Mouse (Mus musculus): ENCODE data around the gene Mrps2. TPM values are rescaled to one million over a fixed set of nuclear protein-coding genes. Genes with fewer than 3 reads are reported as not detected.

The Mrps2 gene
- 47.0 and 51.2 TPM in 2 replicates for polyA plus RNA-seq (2014; fragmentation: Nextera tagmentation; extraction: Ambion mirVana)

- H3K9me3 ChIP-seq (ENCODE audit: control insufficient read depth, low read length) = no peaks in the 10 kb centered on the region
- peak; percentile 89 for ATAC-seq (ENCODE audit: low FRiP score, low TSS enrichment)
- peaks cover 37% of the 10 kb centered on the region for H3K36me3 ChIP-seq (ENCODE audit: control insufficient read depth, insufficient read depth, low read length)
- under 1% methylated on average over 52 of the region's 52 CpGs for WGBS
- peaks cover 17% of the 10 kb centered on the region for H3K4me1 ChIP-seq (ENCODE audit: control insufficient read depth, insufficient read depth, low read length)
- H3K4me3 ChIP-seq (replicated peaks; ENCODE audit: low read depth, low read length) = peak within 1 kb of the TSS; percentile 97
- peak within 1 kb of the TSS; percentile 72 for H3K4me2 ChIP-seq (ENCODE audit: low read length)
- H3K27ac ChIP-seq (replicated peaks; ENCODE audit: low read depth, low read length) = 0 out of 2 replicates have a peak within 1 kb of the TSS, but pooled peaks have one; percentile 8
- peak; percentile 94 for DNase-seq
- no peaks in the 10 kb centered on the region for H3K27me3 ChIP-seq (ENCODE audit: control insufficient read depth, insufficient read depth, low read length)
- peak within 1 kb of the TSS; percentile 87 for H3K9ac ChIP-seq (replicated peaks; ENCODE audit: low read length)
These were observed at the start of gene Mrps2 for GRCm38 (mm10) chr2:28467860-28468485. Gene Mrps2 (plus strand): TSS chr2:28468066.

GRCm38 (mm10) chr2:28419898-28420297 lies 48.0 kb upstream of the Mrps2 start:
- no peaks in the 10 kb centered on the region for H3K9me3 ChIP-seq (ENCODE audit: control insufficient read depth, low read length)
- no peak overlapping the region for H3K4me2 ChIP-seq (ENCODE audit: low read length)
- WGBS = 9% methylated on average over 4 of the region's 4 CpGs
- no peaks in the 10 kb centered on the region for H3K36me3 ChIP-seq (ENCODE audit: control insufficient read depth, insufficient read depth, low read length)
- DNase-seq = peak; percentile 96
- no peak overlapping the region for H3K27ac ChIP-seq (replicated peaks; ENCODE audit: low read depth, low read length)
- ATAC-seq (ENCODE audit: low FRiP score, low TSS enrichment) = no peak
- H3K27me3 ChIP-seq (ENCODE audit: control insufficient read depth, insufficient read depth, low read length) = no peaks in the 10 kb centered on the region
- H3K4me3 ChIP-seq (replicated peaks; ENCODE audit: low read depth, low read length) = no peak overlapping the region
- H3K4me1 ChIP-seq (ENCODE audit: control insufficient read depth, insufficient read depth, low read length) = peaks cover 8% of the 10 kb centered on the region; the same call in 1 of the 2 replicates
- H3K9ac ChIP-seq (replicated peaks; ENCODE audit: low read length) = no peak overlapping the region

GRCm38 (mm10) chr2:28423167-28423566 lies 44.7 kb upstream of the Mrps2 start:
- Histone ChIP-seq H3K27ac (replicated peaks; ENCODE audit: low read depth, low read length) (no peak overlapping the region), H3K4me3 (replicated peaks; ENCODE audit: low read depth, low read length) (no peak overlapping the region), H3K27me3 (ENCODE audit: control insufficient read depth, insufficient read depth, low read length) (no peaks in the 10 kb centered on the region), H3K9ac (replicated peaks; ENCODE audit: low read length) (no peak overlapping the region), H3K4me1 (ENCODE audit: control insufficient read depth, insufficient read depth, low read length) (no peaks in the 10 kb centered on the region), H3K9me3 (ENCODE audit: control insufficient read depth, low read length) (no peaks in the 10 kb centered on the region), H3K4me2 (ENCODE audit: low read length) (no peak overlapping the region), H3K36me3 (ENCODE audit: control insufficient read depth, insufficient read depth, low read length) (no peaks in the 10 kb centered on the region)
- DNase-seq (peak; percentile 58), ATAC-seq (ENCODE audit: low FRiP score, low TSS enrichment) (no peak)
- 40% methylated on average over 3 of the region's 3 CpGs for WGBS

GRCm38 (mm10) chr2:28427226-28427625 lies 40.6 kb upstream of the Mrps2 start:
- H3K4me3 ChIP-seq (replicated peaks; ENCODE audit: low read depth, low read length) = no peak overlapping the region
- no peaks in the 10 kb centered on the region for H3K9me3 ChIP-seq (ENCODE audit: control insufficient read depth, low read length)
- ATAC-seq (ENCODE audit: low FRiP score, low TSS enrichment) (no peak), DNase-seq (no peak)
- H3K4me1 ChIP-seq (ENCODE audit: control insufficient read depth, insufficient read depth, low read length) = no peaks in the 10 kb centered on the region
- H3K27ac ChIP-seq (replicated peaks; ENCODE audit: low read depth, low read length) = no peak overlapping the region
- no peaks in the 10 kb centered on the region for H3K27me3 ChIP-seq (ENCODE audit: control insufficient read depth, insufficient read depth, low read length)
- WGBS = 80% methylated on average over 6 of the region's 6 CpGs
- no peaks in the 10 kb centered on the region for H3K36me3 ChIP-seq (ENCODE audit: control insufficient read depth, insufficient read depth, low read length)
- no peak overlapping the region for H3K4me2 ChIP-seq (ENCODE audit: low read length)
- H3K9ac ChIP-seq (replicated peaks; ENCODE audit: low read length) = no peak overlapping the region

- 73% methylated on average over 6 of the region's 6 CpGs for WGBS
- Histone ChIP-seq H3K36me3 (ENCODE audit: control insufficient read depth, insufficient read depth, low read length) (no peaks in the 10 kb centered on the region), H3K4me1 (ENCODE audit: control insufficient read depth, insufficient read depth, low read length) (no peaks in the 10 kb centered on the region), H3K9ac (replicated peaks; ENCODE audit: low read length) (no peak overlapping the region), H3K4me3 (replicated peaks; ENCODE audit: low read depth, low read length) (no peak overlapping the region), H3K27ac (replicated peaks; ENCODE audit: low read depth, low read length) (no peak overlapping the region), H3K27me3 (ENCODE audit: control insufficient read depth, insufficient read depth, low read length) (no peaks in the 10 kb centered on the region), H3K4me2 (ENCODE audit: low read length) (no peak overlapping the region), H3K9me3 (ENCODE audit: control insufficient read depth, low read length) (no peaks in the 10 kb centered on the region)
- ATAC-seq (ENCODE audit: low FRiP score, low TSS enrichment) (no peak), DNase-seq (no peak)
These were observed 37.0 kb upstream of the Mrps2 start for GRCm38 (mm10) chr2:28430846-28431245.

- no peak overlapping the region for H3K9ac ChIP-seq (replicated peaks; ENCODE audit: low read length)
- ATAC-seq (ENCODE audit: low FRiP score, low TSS enrichment) (no peak), DNase-seq (peak; percentile 31)
- H3K27me3 ChIP-seq (ENCODE audit: control insufficient read depth, insufficient read depth, low read length) = no peaks in the 10 kb centered on the region
- H3K4me2 ChIP-seq (ENCODE audit: low read length) = no peak overlapping the region
- no peak overlapping the region for H3K4me3 ChIP-seq (replicated peaks; ENCODE audit: low read depth, low read length)
- H3K27ac ChIP-seq (replicated peaks; ENCODE audit: low read depth, low read length) = no peak overlapping the region
- 26% methylated on average over 1 of the region's 1 CpGs for WGBS
- H3K9me3 ChIP-seq (ENCODE audit: control insufficient read depth, low read length) = no peaks in the 10 kb centered on the region
- H3K36me3 ChIP-seq (ENCODE audit: control insufficient read depth, insufficient read depth, low read length) = no peaks in the 10 kb centered on the region
- H3K4me1 ChIP-seq (ENCODE audit: control insufficient read depth, insufficient read depth, low read length) = no peaks in the 10 kb centered on the region
These were observed 35.1 kb upstream of the Mrps2 start for GRCm38 (mm10) chr2:28432811-28433210.

- no peak overlapping the region for H3K4me3 ChIP-seq (replicated peaks; ENCODE audit: low read depth, low read length)
- H3K4me1 ChIP-seq (ENCODE audit: control insufficient read depth, insufficient read depth, low read length) = no peaks in the 10 kb centered on the region
- no peak overlapping the region for H3K27ac ChIP-seq (replicated peaks; ENCODE audit: low read depth, low read length)
- WGBS = 0% methylated on average over 1 of the region's 2 CpGs
- H3K27me3 ChIP-seq (ENCODE audit: control insufficient read depth, insufficient read depth, low read length) = no peaks in the 10 kb centered on the region
- DNase-seq (no peak), ATAC-seq (ENCODE audit: low FRiP score, low TSS enrichment) (no peak)
- H3K9ac ChIP-seq (replicated peaks; ENCODE audit: low read length) = no peak overlapping the region
- no peaks in the 10 kb centered on the region for H3K36me3 ChIP-seq (ENCODE audit: control insufficient read depth, insufficient read depth, low read length)
- no peak overlapping the region for H3K4me2 ChIP-seq (ENCODE audit: low read length)
- no peaks in the 10 kb centered on the region for H3K9me3 ChIP-seq (ENCODE audit: control insufficient read depth, low read length)
These were observed 34.4 kb upstream of the Mrps2 start for GRCm38 (mm10) chr2:28433512-28433911.

GRCm38 (mm10) chr2:28435401-28435800 lies 32.5 kb upstream of the Mrps2 start:
- Histone ChIP-seq H3K27me3 (ENCODE audit: control insufficient read depth, insufficient read depth, low read length) (no peaks in the 10 kb centered on the region), H3K9me3 (ENCODE audit: control insufficient read depth, low read length) (no peaks in the 10 kb centered on the region), H3K4me2 (ENCODE audit: low read length) (no peak overlapping the region), H3K27ac (replicated peaks; ENCODE audit: low read depth, low read length) (no peak overlapping the region), H3K36me3 (ENCODE audit: control insufficient read depth, insufficient read depth, low read length) (no peaks in the 10 kb centered on the region), H3K9ac (replicated peaks; ENCODE audit: low read length) (no peak overlapping the region), H3K4me3 (replicated peaks; ENCODE audit: low read depth, low read length) (no peak overlapping the region), H3K4me1 (ENCODE audit: control insufficient read depth, insufficient read depth, low read length) (no peaks in the 10 kb centered on the region)
- WGBS = 93% methylated on average over 11 of the region's 11 CpGs
- ATAC-seq (ENCODE audit: low FRiP score, low TSS enrichment) (no peak), DNase-seq (no peak)

GRCm38 (mm10) chr2:28440842-28441241 lies 27.0 kb upstream of the Mrps2 start:
- WGBS = 82% methylated on average over 6 of the region's 6 CpGs
- H3K4me3 ChIP-seq (replicated peaks; ENCODE audit: low read depth, low read length) = no peak overlapping the region
- ATAC-seq (ENCODE audit: low FRiP score, low TSS enrichment) (no peak), DNase-seq (no peak)
- no peaks in the 10 kb centered on the region for H3K36me3 ChIP-seq (ENCODE audit: control insufficient read depth, insufficient read depth, low read length)
- no peaks in the 10 kb centered on the region for H3K9me3 ChIP-seq (ENCODE audit: control insufficient read depth, low read length)
- H3K27ac ChIP-seq (replicated peaks; ENCODE audit: low read depth, low read length) = no peak overlapping the region
- peaks cover 2% of the 10 kb centered on the region for H3K4me1 ChIP-seq (ENCODE audit: control insufficient read depth, insufficient read depth, low read length)
- H3K27me3 ChIP-seq (ENCODE audit: control insufficient read depth, insufficient read depth, low read length) = no peaks in the 10 kb centered on the region
- no peak overlapping the region for H3K9ac ChIP-seq (replicated peaks; ENCODE audit: low read length)
- no peak overlapping the region for H3K4me2 ChIP-seq (ENCODE audit: low read length)

All from midbrain, embryonic 14.5 days (tissue).